Comparison of ENCODE assay signal across 7 mouse cellular contexts in genomic region chr3:52267652-52268486, GRCm38 (mm10). TPM values are rescaled to one million over a fixed set of nuclear protein-coding genes. Genes with fewer than 3 reads are reported as not detected.
DNase-seq lines count a peak whose midpoint lies in the region; ATAC-seq lines count a peak whose summit lies in the region.

Gene Foxo1, plus strand, starts transcription at chr3:52268336.

- peak; percentile 95 for DNase-seq in adrenal gland, postnatal 25 days
- peak; percentile 94 for DNase-seq in embryonic facial prominence, embryonic 10.5 days (ENCODE audit: low spot score)
- DNase-seq in kidney, adult 11 months, result peak; percentile 76
- peak; percentile 93 for DNase-seq in midbrain, embryonic 14.5 days
- peak; percentile 86 to 89 for DNase-seq in spleen, adult 18-20 months

- peak within 1 kb of the TSS; percentile 84 for H3K9ac ChIP-seq in limb, embryonic 12.5 days (replicated peaks)
- H3K9ac ChIP-seq in midbrain, embryonic 14.5 days (replicated peaks; ENCODE audit: low read length), result peak within 1 kb of the TSS; percentile 49

- no peaks in the 10 kb centered on the region for H3K36me3 ChIP-seq in embryonic facial prominence, embryonic 10.5 days (replicated peaks)
- H3K36me3 ChIP-seq in limb, embryonic 12.5 days, result no peaks in the 10 kb centered on the region
- no peaks in the 10 kb centered on the region for H3K36me3 ChIP-seq in midbrain, embryonic 14.5 days (ENCODE audit: control insufficient read depth, insufficient read depth, low read length)

- peaks cover 50% of the 10 kb centered on the region for H3K4me1 ChIP-seq in embryonic facial prominence, embryonic 10.5 days
- H3K4me1 ChIP-seq in limb, embryonic 12.5 days (replicated peaks), result peaks cover 31% of the 10 kb centered on the region
- peaks cover 9% of the 10 kb centered on the region for H3K4me1 ChIP-seq in midbrain, embryonic 14.5 days (ENCODE audit: control insufficient read depth, insufficient read depth, low read length)

- ATAC-seq in granulocyte monocyte progenitor cell, adult 5-6 weeks (replicated peaks; ENCODE audit: poor library complexity, severe bottlenecking), result peak; percentile 78
- peak; percentile 84 for ATAC-seq in limb, embryonic 12.5 days (ENCODE audit: insufficient number of reproducible peaks, insufficient read depth, low FRiP score, low TSS enrichment, low read depth)
- ATAC-seq in midbrain, embryonic 14.5 days (ENCODE audit: low FRiP score, low TSS enrichment), result peak; percentile 93

- H3K27ac ChIP-seq in embryonic facial prominence, embryonic 10.5 days (replicated peaks), result peak within 1 kb of the TSS; percentile 88
- peak within 1 kb of the TSS; percentile 92 for H3K27ac ChIP-seq in limb, embryonic 12.5 days
- no peak within 1 kb of the TSS; the same call in 1 of the 2 replicates for H3K27ac ChIP-seq in midbrain, embryonic 14.5 days (replicated peaks; ENCODE audit: low read depth, low read length)

- H3K4me2 ChIP-seq in limb, embryonic 12.5 days, result peak within 1 kb of the TSS; percentile 99
- H3K4me2 ChIP-seq in midbrain, embryonic 14.5 days (ENCODE audit: low read length), result peak within 1 kb of the TSS; percentile 91

- WGBS in embryonic facial prominence, embryonic 10.5 days, result under 1% methylated on average over 85 of the region's 85 CpGs
- WGBS in limb, embryonic 12.5 days, result under 1% methylated on average over 84 of the region's 85 CpGs
- WGBS in midbrain, embryonic 14.5 days, result under 1% methylated on average over 85 of the region's 85 CpGs

- H3K9me3 ChIP-seq in embryonic facial prominence, embryonic 10.5 days, result no peaks in the 10 kb centered on the region
- no peaks in the 10 kb centered on the region for H3K9me3 ChIP-seq in limb, embryonic 12.5 days
- H3K9me3 ChIP-seq in midbrain, embryonic 14.5 days (ENCODE audit: control insufficient read depth, low read length), result no peaks in the 10 kb centered on the region

- H3K4me3 ChIP-seq in embryonic facial prominence, embryonic 10.5 days, result peak within 1 kb of the TSS; percentile 82
- peak within 1 kb of the TSS; percentile 84 for H3K4me3 ChIP-seq in limb, embryonic 12.5 days (replicated peaks)
- H3K4me3 ChIP-seq in midbrain, embryonic 14.5 days (replicated peaks; ENCODE audit: low read depth, low read length), result peak within 1 kb of the TSS; percentile 69

- peaks cover 48% of the 10 kb centered on the region for H3K27me3 ChIP-seq in embryonic facial prominence, embryonic 10.5 days (replicated peaks; ENCODE audit: low read depth, poor library complexity, severe bottlenecking)
- H3K27me3 ChIP-seq in limb, embryonic 12.5 days, result peaks cover 23% of the 10 kb centered on the region
- H3K27me3 ChIP-seq in midbrain, embryonic 14.5 days (ENCODE audit: control insufficient read depth, insufficient read depth, low read length), result peaks cover 59% of the 10 kb centered on the region

RNA-seq across cellular contexts. Expression of gene Foxo1, which starts in this region (rescaled TPM):
- 24.0 and 26.1 TPM in 2 replicates for total RNA-seq in adrenal gland, postnatal 25 days (2021)
- 3.7 TPM in 2 replicates for polyA plus RNA-seq in embryonic facial prominence, embryonic 10.5 days (2016; fragmentation: Nextera tagmentation; extraction: Ambion mirVana)
- 1.8 and 2.6 TPM in 2 replicates for total RNA-seq in granulocyte monocyte progenitor cell, adult 5-6 weeks (2014; fragmentation: Nextera tagmentation)
- 0.39 and 0.46 TPM in 2 replicates for total RNA-seq in granulocyte monocyte progenitor cell, adult 5-6 weeks (2017)
- 6.8 and 7.0 TPM in 2 replicates for polyA plus RNA-seq in limb, embryonic 12.5 days (2016; fragmentation: Nextera tagmentation; extraction: Ambion mirVana)
- polyA plus RNA-seq in midbrain, embryonic 14.5 days (2014; fragmentation: Nextera tagmentation; extraction: Ambion mirVana), result 3.3 and 4.3 TPM in 2 replicates
